Mouse (Mus musculus) kidney, adult 2 months (tissue): ENCODE data around the gene Chp1.

Experiments
- CTCF ChIP-seq: fragments of 200-500 bp; conservative IDR thresholded peaks from 2 replicates; pipeline ENCODE4 v1.5.1; 2011; ENCODE audit warnings: low read depth, mild to moderate bottlenecking, control low read depth, low read length, moderate library complexity, mixed read lengths; ENCODE audit not compliant: insufficient read depth, insufficient read length
- POLR2A ChIP-seq: fragments of 200-500 bp; IDR thresholded peaks from one replicate; pipeline ENCODE4 v1.6.1; 2011; ENCODE audit warnings: low read depth, low read length, control low read depth

GRCm38 (mm10) chr2:119546848-119547521 is 512 bp upstream of the Chp1 start:
- TF ChIP-seq POLR2A (no peak), CTCF (peak; percentile 70)
